Mouse (Mus musculus): ENCODE measurements around the gene Ugdh.
"Not testable (repeated sequence)": the region's sequence is repeated elsewhere in the genome, so short reads cannot be mapped to it uniquely, and the experiment has no call there.

Ugdh gene

GRCm38 (mm10) chr5:65435806-65436561 is at the start of gene Ugdh:
Gene Ugdh (minus strand): TSS chr5:65435949.
- DNase-seq (ENCODE audit: low read depth, low spot score) = peak; percentile 97

- no peak for DNase-seq (ENCODE audit: low read depth, low spot score)
Measured at GRCm38 (mm10) chr5:65482996-65483395, 47.2 kb upstream of the Ugdh start.

- DNase-seq (ENCODE audit: low read depth, low spot score) = no peak
Measured at GRCm38 (mm10) chr5:65480511-65480910, 44.8 kb upstream of the Ugdh start.

- DNase-seq (ENCODE audit: low read depth, low spot score) = no peak
Measured at GRCm38 (mm10) chr5:65479681-65480445, 44.1 kb upstream of the Ugdh start.

GRCm38 (mm10) chr5:65478224-65478623 is 42.5 kb upstream of the Ugdh start:
- DNase-seq (ENCODE audit: low read depth, low spot score) = no peak

GRCm38 (mm10) chr5:65476739-65477138 is 41.0 kb upstream of the Ugdh start:
- DNase-seq (ENCODE audit: low read depth, low spot score) = not testable (repeated sequence)

- no peak for DNase-seq (ENCODE audit: low read depth, low spot score)
Measured at GRCm38 (mm10) chr5:65475806-65476205, 40.1 kb upstream of the Ugdh start.

GRCm38 (mm10) chr5:65469766-65470165 is 34.0 kb upstream of the Ugdh start:
- DNase-seq (ENCODE audit: low read depth, low spot score) = no peak

GRCm38 (mm10) chr5:65466911-65467310 is 31.2 kb upstream of the Ugdh start:
- no peak for DNase-seq (ENCODE audit: low read depth, low spot score)

- no peak for DNase-seq (ENCODE audit: low read depth, low spot score)
Measured at GRCm38 (mm10) chr5:65460361-65460760, 24.6 kb upstream of the Ugdh start.

- no peak for DNase-seq (ENCODE audit: low read depth, low spot score)
Measured at GRCm38 (mm10) chr5:65459454-65459853, 23.7 kb upstream of the Ugdh start.

GRCm38 (mm10) chr5:65457846-65458245 is 22.1 kb upstream of the Ugdh start:
- no peak for DNase-seq (ENCODE audit: low read depth, low spot score)

- peak; percentile 76 for DNase-seq (ENCODE audit: low read depth, low spot score)
Measured at GRCm38 (mm10) chr5:65457086-65457827, 21.5 kb upstream of the Ugdh start.

GRCm38 (mm10) chr5:65454771-65455170 is 19.0 kb upstream of the Ugdh start:
- DNase-seq (ENCODE audit: low read depth, low spot score) = no peak

- no peak for DNase-seq (ENCODE audit: low read depth, low spot score)
Measured at GRCm38 (mm10) chr5:65448941-65449340, 13.2 kb upstream of the Ugdh start.

- DNase-seq (ENCODE audit: low read depth, low spot score) = no peak
Measured at GRCm38 (mm10) chr5:65447826-65448225, 12.1 kb upstream of the Ugdh start.

- DNase-seq (ENCODE audit: low read depth, low spot score) = no peak
Measured at GRCm38 (mm10) chr5:65446756-65447155, 11.0 kb upstream of the Ugdh start.

GRCm38 (mm10) chr5:65444981-65445380 is 9.2 kb upstream of the Ugdh start:
- DNase-seq (ENCODE audit: low read depth, low spot score) = no peak

GRCm38 (mm10) chr5:65438041-65438440 is 2.3 kb upstream of the Ugdh start:
- DNase-seq (ENCODE audit: low read depth, low spot score) = no peak

- DNase-seq (ENCODE audit: low read depth, low spot score) = no peak
Measured at GRCm38 (mm10) chr5:65435363-65435805, 365 bp downstream of the Ugdh start.

- peak; percentile 35 for DNase-seq (ENCODE audit: low read depth, low spot score)
Measured at GRCm38 (mm10) chr5:65434471-65435362, 1.0 kb downstream of the Ugdh start.
